20 mouse cellular contexts compared by ENCODE assay signal in genomic region chr17:28646221-28646620, GRCm38 (mm10). TPM values are rescaled to one million over a fixed set of nuclear protein-coding genes. Genes with fewer than 3 reads are reported as not detected.
DNase-seq lines count a peak whose midpoint lies in the region; TF ChIP-seq lines count a peak whose summit lies in the region.
"Had no signal": no experiment of that assay in that cellular context is flagged by ENCODE, and none has a peak within 500 bp of the region (broad histone marks: within the 10 kb centered on the region; RNA-seq: fewer than 3 reads in every experiment).

No protein-coding gene starts in this region.

- intact Hi-C loops in heart, postnatal 25 days (cut with DNase I), result no loop called here

- H3K9me3 ChIP-seq in ES-E14 (ENCODE audit: control insufficient read depth, insufficient read depth, low read depth, low read length), result no peaks in the 10 kb centered on the region
- H3K9me3 ChIP-seq: embryonic facial prominence, embryonic 13.5 days; embryonic facial prominence, embryonic 15.5 days; forebrain, embryonic 10.5 days; forebrain, embryonic 12.5 days had no signal

- in situ Hi-C loops in ES-E14 (cut with MboI; ENCODE audit: low sequenced_read_pairs in 2 of 2, unreplicated experiment in 2 of 2), result no loop called here

- H3K4me3 ChIP-seq in ES-E14 (ENCODE audit: insufficient read depth in 1 of 2, low read depth in 1 of 2, low read length in 2 of 2, poor library complexity in 1 of 2, severe bottlenecking in 1 of 2), result no peak overlapping the region
- H3K4me3 ChIP-seq: embryonic facial prominence, embryonic 13.5 days; embryonic facial prominence, embryonic 15.5 days; erythroblast, embryonic 14.5 days; forebrain, embryonic 10.5 days; forebrain, embryonic 12.5 days had no signal

- H3K4me1 ChIP-seq in ES-E14 (ENCODE audit: control insufficient read depth in 2 of 2, insufficient read depth in 2 of 2, low read length in 2 of 2, poor library complexity in 1 of 2), result peaks cover 0 to 7% of the 10 kb centered on the region in 2 experiments; a peak in 1 of 4 replicates
- H3K4me1 ChIP-seq: embryonic facial prominence, embryonic 13.5 days; forebrain, embryonic 10.5 days; forebrain, embryonic 12.5 days had no signal

- H3K27ac ChIP-seq in ES-E14 (ENCODE audit: insufficient read depth, low read depth, low read length, poor library complexity, severe bottlenecking), result no peak overlapping the region
- H3K27ac ChIP-seq: embryonic facial prominence, embryonic 13.5 days; embryonic facial prominence, embryonic 15.5 days; forebrain, embryonic 10.5 days; forebrain, embryonic 12.5 days had no signal

- no peak overlapping the region for H3K9ac ChIP-seq in ES-E14 (ENCODE audit: insufficient read depth, low read depth, low read length, poor library complexity, severe bottlenecking)
- H3K9ac ChIP-seq: embryonic facial prominence, embryonic 13.5 days; embryonic facial prominence, embryonic 15.5 days; forebrain, embryonic 12.5 days had no signal

- H3K36me3 ChIP-seq in ES-E14 (ENCODE audit: control insufficient read depth, insufficient read depth, low read length, poor library complexity, severe bottlenecking), result no peaks in the 10 kb centered on the region
- H3K36me3 ChIP-seq: embryonic facial prominence, embryonic 13.5 days; embryonic facial prominence, embryonic 15.5 days; forebrain, embryonic 10.5 days; forebrain, embryonic 12.5 days had no signal

- DNase-seq in ES-CJ7 (ENCODE audit: low read depth, low spot score) (peak; percentile 93), ES-E14 (ENCODE audit: low read depth, low spot score) (peak; percentile 86), ZHBTc4 (ENCODE audit: low read depth, low spot score) (peak; percentile 91)
- DNase-seq in heart, postnatal 25 days (ENCODE audit: low spot score), result no peak
- no peak for DNase-seq in layer of hippocampus, postnatal 10 days (ENCODE audit: low spot score in 2 of 2)
- DNase-seq: adrenal gland, adult 2 months; adrenal gland, postnatal 10 days; adrenal gland, postnatal 25 days; cerebellum, adult 11 months; cerebellum, adult 18-20 months; cerebellum, adult 8-10 months; cerebellum, adult 9-11 months; cerebellum, postnatal 14 days; cerebellum, postnatal 36 days; embryo, embryonic 11 days had no signal

TF ChIP-seq in ES-E14, 5 proteins besides CTCF, POLR2A, EP300 and RAD21:
- TF ChIP-seq ZNF384 (IDR thresholded peaks at IDR 0.05; ENCODE audit: low read depth, low read length) (no peak), ZC3H11A (IDR thresholded peaks at IDR 0.05; ENCODE audit: borderline replicate concordance, low read depth, low read length) (no peak), CHD2 (IDR thresholded peaks at IDR 0.05; ENCODE audit: low read depth, low read length) (no peak), MAFK (IDR thresholded peaks at IDR 0.05; ENCODE audit: insufficient read depth, low read depth, low read length) (no peak), HCFC1 (IDR thresholded peaks at IDR 0.05; ENCODE audit: borderline replicate concordance, insufficient read depth, low read length) (no peak)

RNA-seq across cellular contexts. Expression of gene Srpk1, which starts 23.7 kb away (rescaled TPM):
- 103 and 115 TPM in 2 replicates for total RNA-seq in ES-E14 (2012; rRNA removed)
- 10 to 100 TPM; 32.6 to 35.5 TPM for total RNA-seq in heart, postnatal 25 days (2021)
- 100 to 1,000 TPM; 103 to 105 TPM for total RNA-seq in layer of hippocampus, postnatal 10 days (2021)

RNA-seq across cellular contexts. Expression of gene Slc26a8, which starts 43.8 kb away (rescaled TPM):
- 0.69 and 1.1 TPM in 2 replicates for total RNA-seq in ES-E14 (2012; rRNA removed)
- total RNA-seq in heart, postnatal 25 days (2021), result under 1 TPM; 0.16 to 0.78 TPM
- 1 to 10 TPM; 7.4 to 9.0 TPM for total RNA-seq in layer of hippocampus, postnatal 10 days (2021)

RNA-seq across cellular contexts. Expression of gene Mapk14, which starts 44.9 kb away (rescaled TPM):
- 65.9 and 77.3 TPM in 2 replicates for total RNA-seq in ES-E14 (2012; rRNA removed)
- 10 to 100 TPM; 55.0 to 55.8 TPM for total RNA-seq in heart, postnatal 25 days (2021)
- 10 to 100 TPM; 55.4 to 60.4 TPM for total RNA-seq in layer of hippocampus, postnatal 10 days (2021)

Comparison
In these comparisons a context has a peak if more than half of its experiments do, and no peak if none do; other contexts are left out.
1. DNase-seq: peak in ES-CJ7 (single experiment), ES-E14 (single experiment) and ZHBTc4 (single experiment); none in heart, postnatal 25 days (single experiment) and layer of hippocampus, postnatal 10 days (0 of 2).